Mouse (Mus musculus): ENCODE data around the gene Dusp9.

The Dusp9 gene

DNA sequence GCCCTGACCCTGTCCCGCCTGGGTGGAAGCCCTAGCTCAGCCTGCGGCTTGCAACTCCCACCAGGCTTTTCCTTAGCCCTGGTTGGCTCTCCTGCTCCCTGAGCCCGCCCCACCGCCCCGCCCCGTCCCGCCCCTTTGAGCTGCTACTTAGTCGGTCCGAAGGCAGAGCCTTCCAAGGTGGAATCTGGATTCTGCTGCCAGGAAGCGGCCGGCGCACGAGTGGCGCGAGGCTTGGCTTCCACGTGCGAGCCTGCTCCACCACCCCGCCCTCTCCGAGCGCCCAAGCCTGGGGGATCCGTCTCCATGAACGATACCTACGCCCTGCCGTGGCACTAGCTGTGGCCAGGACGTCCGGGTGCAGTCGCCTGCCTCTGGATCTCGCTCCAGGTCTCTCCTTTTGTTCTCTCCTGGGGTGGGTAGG lies at the start of gene Dusp9:
Gene Dusp9 (plus strand): TSS at position 165 of the 421 bp plus-strand sequence.
- no peak for DNase-seq (ENCODE audit: extremely low read depth, low read depth, low spot score)

- no peak for DNase-seq (ENCODE audit: extremely low read depth, low read depth, low spot score)
These were observed 46.0 kb upstream of the Dusp9 start for GRCm38 (mm10) chrX:73593212-73593611.

DNA sequence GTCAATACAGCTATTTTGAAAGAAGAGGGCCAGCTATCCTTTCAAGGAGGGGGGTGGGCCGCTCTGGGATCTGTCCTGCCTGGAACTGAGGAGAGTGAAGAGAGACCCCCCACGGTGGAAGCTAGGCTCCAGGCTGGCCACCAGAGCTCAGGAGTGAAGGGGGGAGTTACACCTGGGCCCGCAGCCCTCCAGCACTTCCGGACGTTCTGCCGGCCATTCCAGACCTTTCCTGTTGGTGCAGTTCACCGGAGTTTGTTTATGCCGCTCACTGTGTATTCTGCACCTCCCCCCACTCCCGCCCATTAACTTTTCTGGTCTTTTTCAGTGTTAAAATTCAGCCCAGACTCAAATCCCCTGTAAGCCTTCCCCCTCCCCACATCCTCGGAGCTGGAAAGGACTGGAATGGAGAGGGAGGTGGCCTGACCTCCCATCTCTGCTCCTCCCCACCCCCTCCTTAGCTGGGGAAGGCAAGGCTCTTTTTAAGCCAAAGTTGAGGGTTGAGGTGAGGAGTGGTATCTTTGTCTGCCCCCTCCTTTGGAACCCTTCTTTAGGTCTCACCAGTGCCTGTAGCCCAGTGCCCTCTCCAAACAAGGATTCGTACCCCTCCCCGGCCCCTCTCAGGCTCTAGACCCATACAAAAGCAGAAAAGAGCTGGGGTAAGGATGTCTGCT lies 44.6 kb upstream of the Dusp9 start:
- no peak for DNase-seq (ENCODE audit: extremely low read depth, low read depth, low spot score)

- DNase-seq (ENCODE audit: extremely low read depth, low read depth, low spot score): no peak
These were observed 43.8 kb upstream of the Dusp9 start for GRCm38 (mm10) chrX:73595297-73595938.

DNA sequence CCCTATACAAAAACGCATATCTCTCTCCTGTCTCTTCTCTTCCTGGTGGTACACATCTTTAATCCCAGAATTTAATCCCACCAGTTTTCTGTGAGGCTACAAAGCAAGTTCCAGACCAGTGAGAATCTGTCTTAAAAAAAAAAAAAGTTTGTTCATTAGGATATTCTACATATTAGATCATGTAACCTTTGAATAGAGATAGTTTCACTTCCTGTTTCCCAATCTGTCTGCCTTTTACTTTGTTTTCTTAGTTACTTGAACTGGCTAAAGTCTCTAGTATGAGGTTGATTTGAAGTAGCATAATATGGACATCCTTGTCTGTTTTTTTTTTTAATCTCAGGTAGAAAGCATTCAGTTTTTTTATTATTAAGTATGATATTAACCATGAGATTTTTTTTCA lies 37.8 kb upstream of the Dusp9 start:
- no peak for DNase-seq (ENCODE audit: extremely low read depth, low read depth, low spot score)

DNA sequence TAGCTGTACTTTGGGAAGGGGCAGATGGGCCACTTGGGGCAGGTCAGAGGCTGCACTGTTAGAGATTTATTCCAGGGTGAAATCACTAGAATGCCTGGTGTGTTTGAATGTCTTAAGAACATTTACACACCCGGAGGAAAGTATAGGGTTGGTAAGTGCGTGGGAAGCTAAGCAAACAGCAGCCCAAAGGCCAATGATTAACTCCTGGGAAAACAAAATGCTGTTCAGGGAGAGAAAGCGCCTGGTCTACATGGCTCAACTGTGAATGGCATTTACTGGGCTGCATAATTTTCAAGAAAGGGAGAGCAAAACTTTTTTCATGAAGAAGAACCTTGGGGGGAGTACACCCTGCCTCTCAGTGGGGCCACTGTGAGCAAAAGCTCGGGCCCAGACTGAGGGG lies 25.6 kb upstream of the Dusp9 start:
- DNase-seq (ENCODE audit: extremely low read depth, low read depth, low spot score): no peak

- DNase-seq (ENCODE audit: extremely low read depth, low read depth, low spot score): no peak
These were observed 23.3 kb upstream of the Dusp9 start for GRCm38 (mm10) chrX:73615876-73616275.

GRCm38 (mm10) chrX:73619401-73619800 lies 19.8 kb upstream of the Dusp9 start:
- no peak for DNase-seq (ENCODE audit: extremely low read depth, low read depth, low spot score)

DNA sequence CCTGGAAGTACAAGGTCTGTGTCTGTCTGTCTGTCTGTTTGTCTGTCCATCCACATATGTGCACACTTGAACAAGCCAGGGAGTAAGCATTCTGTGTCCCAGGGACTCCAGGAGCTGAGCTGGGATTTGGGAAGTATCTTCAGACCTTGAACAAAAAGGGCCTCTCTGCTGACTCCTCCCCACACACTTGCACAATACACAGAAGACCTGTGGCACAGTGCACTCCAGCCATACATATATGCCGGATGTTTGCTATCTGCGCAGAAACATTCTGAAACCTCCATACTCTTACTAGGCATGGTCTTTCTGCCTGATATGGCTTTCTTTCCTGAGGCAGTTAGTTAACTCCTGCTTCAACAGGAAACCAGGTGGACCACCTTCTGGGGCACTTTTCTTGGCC lies 19.3 kb upstream of the Dusp9 start:
- DNase-seq (ENCODE audit: extremely low read depth, low read depth, low spot score): no peak

GRCm38 (mm10) chrX:73626981-73627380 lies 12.2 kb upstream of the Dusp9 start:
- DNase-seq (ENCODE audit: extremely low read depth, low read depth, low spot score): no peak

- DNase-seq (ENCODE audit: extremely low read depth, low read depth, low spot score): no peak
These were observed 3.8 kb upstream of the Dusp9 start for GRCm38 (mm10) chrX:73635425-73635824.

DNA sequence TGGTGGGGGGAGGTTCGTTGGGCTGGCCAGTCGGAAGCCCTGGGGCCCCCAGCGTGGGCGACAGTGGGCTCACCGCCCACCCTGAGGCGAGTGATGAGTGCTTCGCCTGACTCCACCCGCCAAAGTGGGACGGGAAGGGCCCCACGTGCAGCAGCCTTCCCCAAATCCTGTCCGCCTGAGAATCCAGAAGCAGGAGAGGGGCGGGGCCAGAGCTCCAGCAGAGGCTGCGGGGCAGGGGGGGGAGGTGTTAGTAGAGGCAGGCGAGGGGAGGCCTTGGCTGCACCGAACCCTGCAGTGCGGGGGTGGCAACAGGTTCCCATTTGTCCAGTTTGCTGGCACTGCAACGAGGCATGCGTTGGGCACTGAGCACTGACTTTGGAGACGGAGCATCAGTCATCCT lies 1.8 kb upstream of the Dusp9 start:
- DNase-seq (ENCODE audit: extremely low read depth, low read depth, low spot score): no peak

DNA sequence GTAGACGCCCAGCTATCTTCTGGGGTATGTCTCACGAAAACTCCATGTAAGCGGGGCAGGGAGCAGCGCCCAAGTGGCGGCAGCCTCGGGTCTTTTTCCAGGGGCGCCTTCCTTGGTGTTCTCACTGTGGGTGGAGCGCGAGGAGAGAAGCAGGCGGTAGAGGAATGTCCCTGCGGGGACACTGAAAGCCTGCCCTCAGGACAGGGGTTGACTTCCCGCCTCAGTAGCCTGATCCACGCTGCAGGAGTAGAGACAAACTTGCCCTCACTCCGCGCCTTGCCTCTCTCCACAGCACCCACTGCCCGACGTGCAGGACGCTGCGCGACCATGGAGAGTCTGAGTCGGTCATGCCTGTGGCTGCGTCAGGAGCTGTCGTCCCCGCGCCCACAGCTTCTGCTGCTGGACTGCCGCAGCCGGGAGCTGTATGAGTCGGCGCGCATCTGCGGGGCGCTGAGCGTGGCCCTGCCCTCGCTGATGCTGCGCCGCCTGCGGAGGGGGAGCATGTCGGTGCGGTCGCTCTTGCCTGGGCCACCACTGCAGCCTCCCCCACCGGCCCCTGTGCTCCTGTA lies 766 bp downstream of the Dusp9 start:
- no peak for DNase-seq (ENCODE audit: extremely low read depth, low read depth, low spot score)

GRCm38 (mm10) chrX:73645121-73645520 lies 5.9 kb downstream of the Dusp9 start:
- DNase-seq (ENCODE audit: extremely low read depth, low read depth, low spot score): no peak

- DNase-seq (ENCODE audit: extremely low read depth, low read depth, low spot score): no peak
These were observed 11.7 kb downstream of the Dusp9 start for GRCm38 (mm10) chrX:73650869-73651268.

DNA sequence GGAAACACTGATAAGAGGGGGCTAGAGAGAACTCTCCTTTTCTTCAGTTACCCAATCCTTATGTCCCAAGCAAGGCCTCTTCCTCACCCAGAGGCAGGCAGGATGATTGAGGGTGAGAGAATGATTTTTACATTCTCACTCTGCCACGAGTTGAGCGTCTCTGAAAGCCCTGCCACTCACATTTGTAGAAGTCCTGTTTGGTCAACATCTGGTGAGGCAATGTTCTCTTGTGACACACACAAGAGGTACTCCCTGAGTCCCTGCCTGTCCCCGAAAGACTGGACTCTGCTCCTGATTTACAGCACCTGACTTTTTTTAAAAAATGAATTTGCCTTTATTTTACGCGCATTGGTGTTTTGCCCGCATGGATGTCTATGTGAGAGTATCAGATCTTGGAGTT lies 14.2 kb downstream of the Dusp9 start:
- DNase-seq (ENCODE audit: extremely low read depth, low read depth, low spot score): no peak

DNA sequence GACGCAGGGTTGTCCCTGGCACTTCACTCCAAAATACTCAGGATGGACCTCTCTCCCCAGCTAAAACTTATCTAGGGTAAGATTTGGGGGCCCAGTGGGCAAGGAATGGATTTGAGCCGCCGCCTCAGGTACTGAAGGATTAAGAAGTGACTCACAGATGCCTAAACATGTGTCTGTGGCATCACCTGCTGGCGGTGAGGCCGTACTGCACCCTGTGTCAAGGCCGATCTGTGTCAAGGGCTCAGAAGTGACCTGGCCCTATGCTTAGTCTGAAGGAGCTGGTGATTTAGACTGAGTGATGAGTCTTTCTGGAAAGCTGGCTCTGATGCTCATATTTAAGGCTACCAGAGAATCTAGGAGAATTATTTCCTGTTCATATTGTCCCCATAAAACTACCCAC lies 15.0 kb downstream of the Dusp9 start:
- no peak for DNase-seq (ENCODE audit: extremely low read depth, low read depth, low spot score)

DNA sequence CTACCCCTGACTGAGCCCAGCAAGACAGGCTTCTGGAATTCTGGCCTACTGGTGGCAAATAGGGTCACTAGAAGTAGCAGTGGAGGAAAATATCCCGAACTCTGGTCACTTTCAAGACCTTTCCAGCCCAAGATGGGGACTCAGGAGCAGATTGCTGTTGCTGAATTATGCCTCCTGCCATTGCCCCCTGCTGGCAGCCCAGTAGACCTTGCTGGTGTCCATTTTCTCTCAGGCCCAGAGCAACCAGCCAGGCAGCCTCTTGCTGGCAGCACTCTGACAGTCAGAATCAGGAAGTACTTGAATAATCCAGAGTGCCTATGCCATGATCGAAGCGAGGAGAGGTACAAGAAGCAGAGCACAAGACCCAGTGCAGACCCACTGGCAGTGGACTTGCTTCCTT lies 16.3 kb downstream of the Dusp9 start:
- DNase-seq (ENCODE audit: extremely low read depth, low read depth, low spot score): no peak

GRCm38 (mm10) chrX:73658391-73658790 lies 19.2 kb downstream of the Dusp9 start:
- DNase-seq (ENCODE audit: extremely low read depth, low read depth, low spot score): no peak

DNA sequence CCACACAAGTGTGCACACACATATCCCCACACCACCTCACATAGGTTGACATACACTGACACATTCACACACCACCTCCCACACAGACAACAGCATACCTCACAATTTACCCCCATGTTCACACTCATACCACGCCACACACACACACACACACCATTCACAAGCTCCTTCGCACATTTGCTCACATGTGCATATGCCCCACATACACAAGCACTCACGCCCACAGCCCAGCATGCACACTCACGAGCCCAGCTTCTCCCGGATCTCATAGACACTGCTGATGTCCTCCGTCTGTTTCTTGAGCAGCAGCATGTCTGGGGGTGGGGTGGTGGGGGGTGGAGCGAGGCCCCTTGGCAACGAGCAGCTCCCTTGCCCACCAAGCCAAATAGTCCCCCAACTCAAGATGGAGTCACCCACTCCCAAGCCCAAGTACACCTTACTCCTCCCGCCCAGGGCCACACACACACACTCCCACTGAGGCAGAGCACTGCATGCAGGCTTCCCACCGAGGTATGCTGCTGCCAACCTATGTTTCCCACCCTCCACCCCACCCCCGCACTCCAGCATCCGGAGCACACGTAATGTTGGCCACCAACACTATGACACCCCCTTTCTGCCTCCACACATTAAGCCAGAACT lies 19.8 kb downstream of the Dusp9 start:
- no peak for DNase-seq (ENCODE audit: extremely low read depth, low read depth, low spot score)

- no peak for DNase-seq (ENCODE audit: extremely low read depth, low read depth, low spot score)
These were observed 20.5 kb downstream of the Dusp9 start, which contains the start of gene Pnck for GRCm38 (mm10) chrX:73659575-73660283. Pnck (minus strand) TSS chrX:73660117.

All from fat pad, adult 2 months (tissue).